Mouse (Mus musculus): ENCODE measurements around the gene Jup. TPM values are rescaled to one million over a fixed set of nuclear protein-coding genes. Genes with fewer than 3 reads are reported as not detected.
A peak's percentile ranks its signal among the peaks of the same experiment; 100 is the strongest.

Gene Jup
- total RNA-seq, 2 experiments from 2014 or later = 34.1 to 35.6 TPM

DNA sequence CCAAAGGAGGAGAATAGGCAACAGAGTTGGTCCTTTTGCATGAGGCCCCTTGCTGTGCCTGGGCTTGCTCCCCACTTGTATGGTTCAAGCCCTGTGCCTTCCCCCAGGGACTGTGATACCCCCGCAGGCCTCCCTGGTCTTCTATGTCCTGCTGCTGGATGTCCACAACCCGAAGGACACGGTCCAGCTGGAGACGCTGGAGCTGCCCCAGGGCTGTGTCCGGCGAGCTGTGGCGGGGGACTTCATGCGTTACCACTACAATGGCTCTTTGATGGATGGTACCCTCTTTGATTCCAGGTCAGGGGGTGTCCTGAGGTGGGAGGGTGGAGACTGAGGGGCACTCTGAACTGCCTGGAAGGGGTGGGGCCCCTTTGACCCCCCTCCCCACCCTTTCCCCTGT is 24.0 kb upstream of the Jup start:
- no peak overlapping the region for H3K4me3 ChIP-seq
- H3K27ac ChIP-seq = no peak overlapping the region
- TF ChIP-seq CTCF (conservative IDR thresholded peaks at IDR 0.05) = no peak
- DNase-seq (ENCODE audit: low spot score in 2 of 2) = no peak

- no peak for DNase-seq (ENCODE audit: low spot score in 2 of 2)
- Histone ChIP-seq H3K4me3 (peak within 1 kb of the TSS; percentile 86), H3K27ac (peak within 1 kb of the TSS; percentile 86)
- no peak for TF ChIP-seq CTCF (conservative IDR thresholded peaks at IDR 0.05)
Measured at GRCm38 (mm10) chr11:100414914-100415822, 17.6 kb upstream of the Jup start, which contains the start of gene Fkbp10. TSS of gene Fkbp10 (plus strand) at chr11:100415697.

- peak within 1 kb of the TSS; percentile 86 for H3K27ac ChIP-seq
- TF ChIP-seq CTCF (conservative IDR thresholded peaks at IDR 0.05) = peak; percentile 85
- H3K4me3 ChIP-seq = peak within 1 kb of the TSS; percentile 86
- DNase-seq (ENCODE audit: low spot score in 2 of 2) = peak in 1 of 2 experiments; percentile 62
Measured at GRCm38 (mm10) chr11:100414021-100414913, 16.7 kb upstream of the Jup start, which contains the start of gene P3h4. TSS of gene P3h4 (minus strand) at chr11:100414836.

- Histone ChIP-seq H3K4me3 (peak overlapping the region; percentile 86), H3K27ac (peak overlapping the region; percentile 74; the same call in 1 of the 2 replicates)
- no peak for TF ChIP-seq CTCF (conservative IDR thresholded peaks at IDR 0.05)
- DNase-seq (ENCODE audit: low spot score in 2 of 2) = no peak
Measured at GRCm38 (mm10) chr11:100413541-100413940, 16.0 kb upstream of the Jup start.

DNA sequence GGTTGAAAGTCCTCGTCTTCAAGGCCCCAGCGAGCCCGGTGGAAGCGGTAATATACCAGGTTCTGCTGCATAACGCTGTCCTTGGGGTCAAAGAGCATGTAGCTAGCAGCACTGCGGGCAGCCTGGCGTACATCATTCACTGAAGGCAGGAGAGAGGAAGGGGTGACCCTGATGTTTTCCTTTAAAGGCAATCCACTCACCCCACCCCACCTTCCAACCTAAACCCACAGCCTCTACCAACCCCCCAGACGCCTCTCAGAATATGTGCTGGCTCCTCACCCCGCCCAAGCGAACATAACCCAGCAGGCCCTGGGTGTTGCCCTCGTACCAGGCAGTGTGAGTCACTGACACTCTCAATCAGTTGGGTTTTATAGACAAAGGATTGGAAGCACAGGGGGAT is 14.2 kb upstream of the Jup start:
- no peak overlapping the region for H3K4me3 ChIP-seq
- H3K27ac ChIP-seq = peak overlapping the region; percentile 74
- no peak for TF ChIP-seq CTCF (conservative IDR thresholded peaks at IDR 0.05)
- no peak for DNase-seq (ENCODE audit: low spot score in 2 of 2)

DNA sequence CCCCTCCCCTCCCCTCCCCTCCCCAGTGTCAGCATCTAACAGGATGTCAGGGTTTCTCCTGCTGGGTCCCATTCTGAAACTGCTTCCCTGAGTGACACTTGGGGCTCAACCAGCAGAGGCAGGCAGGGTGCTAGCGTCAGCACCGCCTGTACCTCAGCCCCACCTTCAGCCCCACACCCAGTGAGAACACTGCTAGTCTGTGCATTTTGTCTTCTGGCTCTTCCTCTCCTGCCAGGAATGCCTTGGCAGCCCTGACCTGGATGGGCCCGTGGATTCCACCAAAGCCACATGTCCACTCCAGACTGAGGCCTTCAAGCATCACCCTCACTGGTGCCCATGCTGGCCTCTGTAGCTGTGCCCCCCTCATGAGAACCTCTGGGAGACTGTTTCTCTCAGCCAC is 12.1 kb upstream of the Jup start:
- DNase-seq (ENCODE audit: low spot score in 2 of 2) = no peak
- Histone ChIP-seq H3K27ac (no peak overlapping the region), H3K4me3 (no peak overlapping the region)
- no peak for TF ChIP-seq CTCF (conservative IDR thresholded peaks at IDR 0.05)

- Histone ChIP-seq H3K4me3 (no peak overlapping the region), H3K27ac (no peak overlapping the region)
- TF ChIP-seq CTCF (conservative IDR thresholded peaks at IDR 0.05) = no peak
- no peak for DNase-seq (ENCODE audit: low spot score in 2 of 2)
Measured at GRCm38 (mm10) chr11:100408835-100409462, 11.4 kb upstream of the Jup start.

DNA sequence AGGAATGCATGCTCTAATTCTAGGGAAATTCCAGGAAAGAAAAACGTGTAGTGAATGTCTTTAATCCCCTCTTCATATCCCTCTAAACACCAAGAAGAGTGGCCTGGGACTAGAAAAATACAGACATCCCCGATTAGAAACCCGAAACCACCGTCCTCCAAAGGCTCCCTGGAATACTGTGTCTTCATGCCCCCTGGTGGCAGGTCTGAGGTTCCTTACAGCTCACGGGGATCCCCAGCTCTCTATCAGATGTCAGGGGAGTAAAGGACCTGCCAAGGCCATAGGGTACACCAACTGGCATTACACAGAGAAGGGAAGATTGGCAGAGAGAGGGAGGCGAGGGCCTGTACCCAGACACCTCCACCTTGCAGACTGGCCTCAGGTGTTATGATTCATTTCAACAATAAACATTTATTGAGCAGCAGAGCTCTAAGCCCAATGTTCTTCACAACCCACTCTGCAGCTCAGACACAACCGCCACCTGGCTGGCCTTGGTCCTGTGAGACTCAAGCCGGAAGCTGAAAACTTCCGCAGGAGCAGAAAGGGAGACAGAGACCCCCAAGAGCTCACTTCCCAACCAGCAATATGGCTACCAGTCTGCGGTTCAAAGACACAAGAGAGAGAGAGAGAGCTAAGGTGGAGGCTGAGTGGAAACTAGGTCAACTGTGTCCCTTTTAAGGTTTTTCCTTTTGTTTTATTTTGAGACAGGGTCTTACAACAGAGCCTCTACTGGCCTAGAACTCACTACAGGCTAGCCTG is 10.7 kb upstream of the Jup start:
- peak; percentile 89 for TF ChIP-seq CTCF (conservative IDR thresholded peaks at IDR 0.05)

DNA sequence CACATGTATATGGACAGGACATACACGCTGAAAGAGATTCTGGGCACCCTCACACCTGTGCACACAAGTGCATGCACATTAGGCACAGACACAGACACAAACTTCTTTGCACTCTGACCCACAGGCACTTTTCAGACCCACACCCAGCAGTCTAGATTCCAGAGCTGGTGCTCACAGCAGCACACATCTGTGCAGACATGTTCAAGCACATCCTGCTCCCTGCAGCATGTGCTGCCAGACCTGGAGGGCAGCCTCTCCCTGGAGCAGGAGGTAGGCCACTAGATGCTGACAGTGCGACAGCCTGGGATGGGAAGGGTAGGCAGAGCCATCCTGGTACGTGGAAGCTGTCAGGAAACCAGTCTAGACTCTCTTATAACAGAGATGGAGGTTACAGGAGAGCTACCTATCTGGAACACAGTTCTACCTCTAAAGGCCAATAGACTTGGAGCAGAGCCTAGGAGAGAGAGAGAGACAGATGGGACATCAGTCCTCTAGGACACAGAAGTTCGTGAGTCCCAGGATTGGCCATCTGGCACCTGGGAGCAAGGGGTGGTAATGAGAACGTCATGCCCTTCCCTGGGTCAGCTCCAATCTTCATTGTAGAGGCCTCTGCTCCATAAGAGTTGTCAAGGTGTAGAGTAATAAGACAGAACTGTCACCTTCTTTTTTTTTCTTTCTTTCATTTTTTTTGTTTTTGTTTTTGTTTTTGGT is 9.6 kb upstream of the Jup start:
- Histone ChIP-seq H3K27ac (no peak overlapping the region), H3K4me3 (no peak overlapping the region)
- no peak for DNase-seq (ENCODE audit: low spot score in 2 of 2)
- TF ChIP-seq CTCF (conservative IDR thresholded peaks at IDR 0.05) = no peak

More for the DNA sequence above, 10.7 kb upstream of the Jup start:
- DNase-seq (ENCODE audit: low spot score in 2 of 2) = peak in 1 of 2 experiments; percentile 70
- Histone ChIP-seq H3K4me3 (no peak overlapping the region), H3K27ac (no peak overlapping the region)

- TF ChIP-seq CTCF (conservative IDR thresholded peaks at IDR 0.05) = no peak
- H3K27ac ChIP-seq = no peak overlapping the region
- no peak overlapping the region for H3K4me3 ChIP-seq
- DNase-seq (ENCODE audit: low spot score in 2 of 2) = no peak
Measured at GRCm38 (mm10) chr11:100406273-100406672, 8.7 kb upstream of the Jup start.

DNA sequence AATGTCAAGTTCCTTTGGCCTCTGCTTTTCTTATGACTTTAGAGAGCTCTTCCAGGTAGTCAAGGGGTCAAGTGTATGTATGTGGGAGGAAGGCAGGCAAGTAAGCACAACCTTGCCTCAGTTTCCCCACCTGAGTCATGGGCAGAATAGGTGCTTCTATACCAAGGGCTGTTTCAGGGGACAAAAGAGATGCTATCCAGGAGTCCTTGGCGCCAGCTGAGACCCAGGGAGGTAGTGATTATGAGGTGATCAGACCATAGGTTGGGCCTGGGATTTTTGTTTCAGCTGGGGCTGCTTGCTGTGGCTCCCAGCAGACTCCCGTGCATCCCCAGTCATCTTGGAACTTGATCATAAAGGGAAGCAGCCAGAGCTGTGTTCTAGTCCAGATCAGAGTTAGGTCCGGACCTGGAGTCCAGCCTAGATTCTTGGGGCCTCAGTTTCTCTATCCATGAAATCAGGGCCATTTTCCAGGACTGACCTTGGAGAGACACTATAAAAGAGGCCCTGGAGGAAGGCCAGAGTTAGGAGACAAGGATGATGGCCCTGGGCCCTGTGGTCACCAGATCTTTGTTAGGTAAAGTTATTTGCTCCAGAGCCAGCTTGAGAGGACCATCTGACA is 7.0 kb upstream of the Jup start:
- Histone ChIP-seq H3K27ac (no peak overlapping the region), H3K4me3 (no peak overlapping the region)
- no peak for DNase-seq (ENCODE audit: low spot score in 2 of 2)
- TF ChIP-seq CTCF (conservative IDR thresholded peaks at IDR 0.05) = no peak
